Mouse (Mus musculus) neural tube, embryonic 11.5 days (tissue): ENCODE data around the gene Msi2. TPM values are rescaled to one million over a fixed set of nuclear protein-coding genes. Genes with fewer than 3 reads are reported as not detected.

Experiments
- ATAC-seq: fragments of 200-750 bp; cut with Nextera tagmentation; 2 replicates; pipeline ENCODE4 v1.8.0; 2017; ENCODE audit warnings: moderate number of reproducible peaks, mild to moderate bottlenecking, moderate TSS enrichment, moderate library complexity; ENCODE audit not compliant: insufficient read depth, low FRiP score, low TSS enrichment
- DNase-seq: peaks from one replicate; pipeline ENCODE4 v3.0.0-alpha.2; 2015; ENCODE audit warnings: low spot score
- H3K27ac ChIP-seq: fragments of 300-500 bp; sonication (generic); 2 replicates; pipeline ENCODE4 v1.5.1; 2014; ENCODE audit warnings: low read depth, mild to moderate bottlenecking, low read length
- H3K27me3 ChIP-seq: fragments of 300-500 bp; sonication (generic); 2 replicates; pipeline ENCODE4 v1.6.1; 2014; ENCODE audit warnings: mild to moderate bottlenecking, low read length, mixed read lengths; ENCODE audit not compliant: control insufficient read depth, insufficient read depth
- H3K36me3 ChIP-seq: fragments of 300-500 bp; sonication (generic); 2 replicates; pipeline ENCODE4 v1.6.1; 2014; ENCODE audit warnings: mild to moderate bottlenecking, low read length, moderate library complexity, mixed read lengths; ENCODE audit not compliant: control insufficient read depth, insufficient read depth
- H3K4me1 ChIP-seq: fragments of 300-500 bp; sonication (generic); 2 replicates; pipeline ENCODE4 v1.6.1; 2014; ENCODE audit warnings: low read length, mixed read lengths; ENCODE audit not compliant: control insufficient read depth, insufficient read depth
- H3K4me2 ChIP-seq: fragments of 300-500 bp; sonication (generic); 2 replicates; pipeline ENCODE4 v1.6.1; 2014; ENCODE audit warnings: low read depth, mild to moderate bottlenecking, moderate library complexity
- H3K4me3 ChIP-seq: fragments of 300-500 bp; sonication (generic); 2 replicates; pipeline ENCODE4 v1.5.1; 2014; ENCODE audit warnings: low read depth, low read length
- H3K9ac ChIP-seq: fragments of 300-500 bp; sonication (generic); 2 replicates; pipeline ENCODE4 v1.6.1; 2014; ENCODE audit warnings: mild to moderate bottlenecking, low read length
- H3K9me3 ChIP-seq: fragments of 300-500 bp; sonication (generic); 2 replicates; pipeline ENCODE4 v1.6.1; 2016; ENCODE audit warnings: low read length; ENCODE audit not compliant: control insufficient read depth
- WGBS: fragments of 180-500 bp; shearing (Covaris S2); extraction: QIAGEN DNeasy Blood & Tissue Kit; methylation state at CpG from one replicate; pipeline ENCODE4 v1.1.7; 2014; 5-methylcytosine and 5-hydroxymethylcytosine counted together
- polyA plus RNA-seq: library from polyadenylated mRNA; unstranded; fragments of >200 nt; fragmentation: Nextera tagmentation; extraction: Ambion mirVana; gene quantifications from 2 replicates; pipeline ENCODE4 v1.2.1, GENCODE M21; 2014

Gene Msi2
- polyA plus RNA-seq, 1 experiment from 2014 or later, result 20.6 TPM

GRCm38 (mm10) chr11:88623671-88624070 lies 94.6 kb downstream of the Msi2 start:
- WGBS, result 80% methylated on average over 6 of the region's 6 CpGs
- DNase-seq (no peak), ATAC-seq (no peak)

GRCm38 (mm10) chr11:88622496-88622895 lies 95.8 kb downstream of the Msi2 start:
- WGBS, result 54% methylated on average over 6 of the region's 6 CpGs
- no peak overlapping the region for H3K27ac ChIP-seq
- ATAC-seq (no peak), DNase-seq (no peak)
- H3K36me3 ChIP-seq, result no peaks in the 10 kb centered on the region
- no peaks in the 10 kb centered on the region for H3K9me3 ChIP-seq
- H3K4me1 ChIP-seq, result peaks cover 51% of the 10 kb centered on the region
- no peak overlapping the region for H3K4me3 ChIP-seq
- no peak overlapping the region for H3K9ac ChIP-seq
- H3K27me3 ChIP-seq, result no peaks in the 10 kb centered on the region
- H3K4me2 ChIP-seq, result no peak overlapping the region

More at GRCm38 (mm10) chr11:88623671-88624070, 94.6 kb downstream of the Msi2 start:
- Histone ChIP-seq H3K4me1 (peaks cover 58% of the 10 kb centered on the region), H3K9ac (no peak overlapping the region), H3K9me3 (no peaks in the 10 kb centered on the region), H3K4me2 (no peak overlapping the region), H3K4me3 (no peak overlapping the region), H3K36me3 (no peaks in the 10 kb centered on the region), H3K27ac (no peak overlapping the region), H3K27me3 (no peaks in the 10 kb centered on the region)

- no peak for ATAC-seq
- Histone ChIP-seq H3K36me3 (no peaks in the 10 kb centered on the region), H3K9ac (no peak overlapping the region), H3K4me2 (no peak overlapping the region), H3K27me3 (no peaks in the 10 kb centered on the region), H3K4me1 (peaks cover 45% of the 10 kb centered on the region), H3K27ac (peak overlapping the region; percentile 30; the same call in 1 of the 2 replicates), H3K9me3 (no peaks in the 10 kb centered on the region), H3K4me3 (no peak overlapping the region)
- 82% methylated on average over 4 of the region's 4 CpGs for WGBS
- DNase-seq, result no peak
Measured at GRCm38 (mm10) chr11:88621789-88622188, 96.5 kb downstream of the Msi2 start.

DNA sequence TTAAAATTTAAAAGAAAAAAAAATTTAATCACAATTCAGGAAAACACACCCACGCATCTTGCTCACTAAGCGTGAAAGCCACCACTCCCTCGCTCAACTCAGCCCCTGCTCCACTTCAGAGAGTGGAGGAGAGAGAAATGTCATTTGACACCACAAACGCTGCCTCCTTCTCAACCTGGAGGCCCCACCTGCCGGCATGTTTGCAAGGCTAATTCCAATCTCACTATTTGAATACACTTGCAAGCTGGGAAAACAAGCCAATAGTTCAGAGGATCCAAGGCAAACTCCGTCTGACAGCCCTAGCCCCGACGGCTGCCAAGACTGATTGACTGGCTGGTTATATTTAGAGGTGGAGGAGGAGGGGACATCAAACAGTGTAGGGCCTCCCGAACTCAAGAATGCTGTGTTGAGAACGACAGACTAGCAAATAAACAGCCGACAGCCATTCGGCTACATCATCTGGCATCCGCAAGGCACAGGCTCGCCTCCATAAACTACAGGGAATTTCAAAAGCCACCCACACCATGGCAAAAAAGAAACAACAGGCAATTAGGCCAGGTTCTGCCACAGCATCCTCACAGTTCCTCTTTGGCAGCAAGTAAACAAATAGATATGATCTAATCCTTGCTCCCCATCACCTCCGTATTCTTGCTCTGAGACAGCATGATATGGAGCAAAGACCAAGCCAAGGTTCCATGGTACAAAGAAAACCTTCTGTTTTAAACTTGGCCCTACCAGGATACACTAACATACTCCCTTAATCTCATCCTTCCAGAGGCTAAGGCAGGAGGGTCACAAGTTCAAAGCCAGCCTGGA lies 97.9 kb downstream of the Msi2 start:
- H3K4me2 ChIP-seq, result no peak overlapping the region
- H3K36me3 ChIP-seq, result no peaks in the 10 kb centered on the region
- no peaks in the 10 kb centered on the region for H3K27me3 ChIP-seq
- WGBS, result 19% methylated on average over 15 of the region's 15 CpGs
- H3K9ac ChIP-seq, result no peak overlapping the region
- ATAC-seq (no peak), DNase-seq (no peak)
- no peaks in the 10 kb centered on the region for H3K9me3 ChIP-seq
- no peak overlapping the region for H3K27ac ChIP-seq
- H3K4me1 ChIP-seq, result peaks cover 44% of the 10 kb centered on the region
- H3K4me3 ChIP-seq, result no peak overlapping the region

DNA sequence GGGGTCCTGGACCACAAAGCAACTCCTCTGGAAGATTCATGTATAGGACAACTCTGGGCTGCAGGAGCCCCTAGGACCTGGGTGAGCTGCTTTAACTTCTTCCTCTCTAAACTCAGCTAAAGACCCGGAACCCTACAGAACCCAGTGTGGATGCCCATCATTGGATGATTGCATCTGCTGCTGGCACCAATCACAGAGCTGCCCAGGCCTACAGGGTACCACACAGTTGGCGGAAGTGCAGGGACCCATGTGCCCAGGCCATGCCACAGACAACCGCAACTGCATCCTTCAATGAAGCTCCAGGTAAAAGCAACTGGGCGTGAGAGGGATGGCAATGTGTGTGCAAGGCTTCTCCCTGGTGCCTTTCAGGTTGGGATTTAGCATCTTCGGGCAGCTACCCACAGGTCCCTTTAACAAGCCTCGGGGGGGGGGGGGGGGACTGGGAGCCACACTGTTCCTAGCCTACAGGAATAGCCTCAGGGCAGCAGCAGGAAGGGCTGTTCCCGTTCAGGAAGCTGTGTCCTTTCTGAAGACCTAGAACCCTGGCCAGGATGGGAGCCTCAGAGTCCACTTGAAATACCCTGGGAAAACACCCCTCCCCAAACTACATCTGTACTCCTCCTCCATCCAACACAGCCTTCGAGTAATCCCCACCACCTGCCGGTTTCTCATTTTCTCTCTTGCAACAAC lies 98.7 kb downstream of the Msi2 start:
- peaks cover 37% of the 10 kb centered on the region for H3K4me1 ChIP-seq
- H3K4me2 ChIP-seq, result no peak overlapping the region
- no peaks in the 10 kb centered on the region for H3K9me3 ChIP-seq
- no peaks in the 10 kb centered on the region for H3K36me3 ChIP-seq
- H3K27me3 ChIP-seq, result no peaks in the 10 kb centered on the region
- H3K9ac ChIP-seq, result no peak overlapping the region
- no peak for DNase-seq
- H3K27ac ChIP-seq, result no peak overlapping the region
- no peak for ATAC-seq
- H3K4me3 ChIP-seq, result no peak overlapping the region
- WGBS, result 61% methylated on average over 9 of the region's 9 CpGs

GRCm38 (mm10) chr11:88618732-88619309 lies 99.5 kb downstream of the Msi2 start:
- Histone ChIP-seq H3K27ac (no peak overlapping the region), H3K36me3 (no peaks in the 10 kb centered on the region), H3K4me2 (no peak overlapping the region), H3K4me3 (no peak overlapping the region), H3K9ac (no peak overlapping the region), H3K27me3 (no peaks in the 10 kb centered on the region), H3K9me3 (no peaks in the 10 kb centered on the region), H3K4me1 (peaks cover 35% of the 10 kb centered on the region)
- WGBS, result 41% methylated on average over 9 of the region's 9 CpGs
- ATAC-seq (no peak), DNase-seq (no peak)

DNA sequence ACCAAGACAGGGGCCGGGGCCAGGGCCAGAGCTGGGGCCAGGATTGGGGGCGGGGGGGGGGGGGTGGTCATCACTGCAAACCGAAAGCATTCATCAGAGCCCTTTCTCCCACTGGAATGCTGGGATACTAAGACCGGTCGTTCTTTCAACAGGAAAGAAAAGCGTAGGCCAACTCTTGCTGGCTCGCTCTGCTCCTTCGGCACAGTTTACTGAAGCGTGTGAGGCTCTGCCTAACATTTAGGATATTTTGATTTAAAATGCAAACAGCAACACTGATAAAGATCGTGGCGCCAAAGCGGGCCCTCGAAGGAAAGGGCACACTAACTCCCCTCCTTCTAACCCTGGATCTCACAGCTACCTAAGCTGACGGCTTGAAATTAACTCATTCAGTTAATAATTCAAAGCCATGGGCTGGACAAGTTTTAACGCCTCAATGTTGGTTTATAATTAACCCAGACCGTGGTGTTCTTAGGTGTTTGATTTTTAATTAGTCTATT lies 100.3 kb downstream of the Msi2 start:
- Histone ChIP-seq H3K9me3 (no peaks in the 10 kb centered on the region), H3K9ac (no peak overlapping the region), H3K27me3 (no peaks in the 10 kb centered on the region), H3K4me2 (no peak overlapping the region), H3K4me1 (peaks cover 32% of the 10 kb centered on the region), H3K4me3 (no peak overlapping the region), H3K27ac (no peak overlapping the region), H3K36me3 (no peaks in the 10 kb centered on the region)
- WGBS, result 75% methylated on average over 16 of the region's 16 CpGs
- DNase-seq, result no peak
- no peak for ATAC-seq

DNA sequence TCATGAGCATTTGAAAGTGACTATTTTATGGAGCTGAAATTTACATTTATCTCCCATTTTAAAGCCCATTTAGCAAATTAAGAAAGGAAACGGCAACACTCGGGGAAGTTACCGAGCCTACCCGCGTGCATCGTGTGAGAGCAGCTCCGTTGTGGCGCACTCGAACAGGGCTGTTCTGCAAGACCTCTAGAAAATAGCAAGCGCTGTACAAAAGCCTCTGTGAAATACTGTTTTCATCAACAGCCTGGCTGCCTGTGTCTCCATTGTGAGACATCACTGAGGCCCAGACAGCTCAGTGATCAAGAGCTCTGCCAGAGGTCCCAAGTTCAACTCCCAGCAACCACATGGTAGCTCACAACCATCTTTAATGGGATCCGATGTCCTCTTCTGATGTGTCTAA lies 100.9 kb downstream of the Msi2 start:
- no peaks in the 10 kb centered on the region for H3K27me3 ChIP-seq
- no peak overlapping the region for H3K27ac ChIP-seq
- DNase-seq (no peak), ATAC-seq (no peak)
- peaks cover 27% of the 10 kb centered on the region for H3K4me1 ChIP-seq
- no peak overlapping the region for H3K4me3 ChIP-seq
- H3K9ac ChIP-seq, result no peak overlapping the region
- WGBS, result 92% methylated on average over 11 of the region's 11 CpGs
- no peak overlapping the region for H3K4me2 ChIP-seq
- H3K36me3 ChIP-seq, result no peaks in the 10 kb centered on the region
- H3K9me3 ChIP-seq, result no peaks in the 10 kb centered on the region
